Mouse (Mus musculus): ENCODE data around the gene Pcdh15.

DNA sequence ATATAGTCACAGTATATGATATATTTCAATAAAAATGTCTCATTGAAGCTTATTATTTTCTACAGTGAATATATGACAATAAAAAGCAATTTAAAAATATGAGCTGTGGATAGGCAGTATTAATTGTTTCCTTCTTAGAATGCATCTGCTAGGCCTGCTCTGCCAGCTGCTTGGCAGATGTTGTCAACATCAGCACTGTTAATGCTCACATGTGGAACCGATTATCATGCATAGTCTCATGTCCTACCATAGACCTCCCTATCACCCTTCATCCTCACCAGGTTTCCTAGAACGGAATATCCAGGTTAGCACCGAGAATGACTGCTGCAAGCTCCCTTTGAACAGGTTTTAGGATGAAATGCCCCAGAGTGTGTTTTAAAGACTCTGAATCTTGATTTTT is 420.3 kb downstream of the Pcdh15 start:
- TF ChIP-seq POLR2A (IDR thresholded peaks at IDR 0.05; ENCODE audit: low read depth, low read length), result no peak
- TF ChIP-seq CTCF (IDR thresholded peaks at IDR 0.05; ENCODE audit: borderline replicate concordance, insufficient read depth, low read length), result no peak
